Mouse (Mus musculus) adrenal gland, postnatal 25 days (tissue): Measurements from ENCODE around the gene Mfsd9. TPM values are rescaled to one million over a fixed set of nuclear protein-coding genes. Genes with fewer than 3 reads are reported as not detected.
A peak's percentile ranks its signal among the peaks of the same experiment; 100 is the strongest.
"Not testable (repeated sequence)": the region's sequence is repeated elsewhere in the genome, so short reads cannot be mapped to it uniquely, and the experiment has no call there.

Experiments used
- DNase-seq: peaks from one replicate; pipeline ENCODE4 v3.0.0; 2021; ENCODE audit warnings: mixed read lengths
- total RNA-seq: library from RNA; stranded (reverse); gene quantifications from 2 replicates; pipeline ENCODE4 v1.2.3, GENCODE M21; 2021

Gene Mfsd9
- total RNA-seq, 1 experiment from 2014 or later: 5.3 TPM

GRCm38 (mm10) chr1:40783450-40783849 lies 7.0 kb downstream of the Mfsd9 start:
- no peak for DNase-seq

- DNase-seq: no peak
These were observed 13.7 kb downstream of the Mfsd9 start for GRCm38 (mm10) chr1:40776763-40777162.

GRCm38 (mm10) chr1:40776102-40776501 lies 14.4 kb downstream of the Mfsd9 start:
- no peak for DNase-seq

- DNase-seq: no peak
These were observed 16.4 kb downstream of the Mfsd9 start for GRCm38 (mm10) chr1:40774040-40774439.

- no peak for DNase-seq
These were observed 17.3 kb downstream of the Mfsd9 start for GRCm38 (mm10) chr1:40773234-40773633.

- DNase-seq: no peak
These were observed 19.1 kb downstream of the Mfsd9 start for GRCm38 (mm10) chr1:40771196-40771970.

- no peak for DNase-seq
These were observed 21.1 kb downstream of the Mfsd9 start for GRCm38 (mm10) chr1:40769331-40769894.

- peak; percentile 38 for DNase-seq
These were observed 21.9 kb downstream of the Mfsd9 start for GRCm38 (mm10) chr1:40768606-40769005.

GRCm38 (mm10) chr1:40767588-40767987 lies 22.9 kb downstream of the Mfsd9 start:
- no peak for DNase-seq

- no peak for DNase-seq
These were observed 25.0 kb downstream of the Mfsd9 start for GRCm38 (mm10) chr1:40765521-40765920.

- DNase-seq: no peak
These were observed 25.7 kb downstream of the Mfsd9 start for GRCm38 (mm10) chr1:40764701-40765275.

GRCm38 (mm10) chr1:40764042-40764441 lies 26.4 kb downstream of the Mfsd9 start:
- no peak for DNase-seq

- no peak for DNase-seq
These were observed 30.6 kb downstream of the Mfsd9 start for GRCm38 (mm10) chr1:40759751-40760445.

GRCm38 (mm10) chr1:40746089-40746488 lies 44.4 kb downstream of the Mfsd9 start:
- DNase-seq: no peak

GRCm38 (mm10) chr1:40740739-40741138 lies 49.7 kb downstream of the Mfsd9 start:
- no peak for DNase-seq

- not testable (repeated sequence) for DNase-seq
These were observed 52.2 kb downstream of the Mfsd9 start for GRCm38 (mm10) chr1:40738246-40738645.

GRCm38 (mm10) chr1:40737671-40738070 lies 52.8 kb downstream of the Mfsd9 start:
- DNase-seq: no peak

- no peak for DNase-seq
These were observed 61.9 kb downstream of the Mfsd9 start for GRCm38 (mm10) chr1:40728636-40729035.

- DNase-seq: no peak
These were observed 63.1 kb downstream of the Mfsd9 start for GRCm38 (mm10) chr1:40727404-40727803.

- DNase-seq: no peak
These were observed 64.4 kb downstream of the Mfsd9 start for GRCm38 (mm10) chr1:40726051-40726450.
